Mouse (Mus musculus) MEL (cell line): ENCODE data around the gene Srprb. TPM values are rescaled to one million over a fixed set of nuclear protein-coding genes. Genes with fewer than 3 reads are reported as not detected.

Experiments
- DNase-seq: peaks from one replicate; pipeline ENCODE4 v3.0.0; 2011; ENCODE audit warnings: low read depth, low spot score
- H3K27ac ChIP-seq: 2 replicates; pipeline ENCODE4 v1.5.1; 2012; ENCODE audit warnings: low read depth, mild to moderate bottlenecking, control low read depth, low read length, moderate library complexity; ENCODE audit not compliant: control insufficient read depth
- H3K27me3 ChIP-seq, 2 experiments: fragments of 150-350 bp in 1 of 2; sonication (generic) in 1 of 2; 2 replicates each; pipeline ENCODE4 v1.6.1; 2012; ENCODE audit warnings: low read length in 2 of 2, mild to moderate bottlenecking in 2 of 2, improper control_type of control experiment in 1 of 2, moderate library complexity in 1 of 2; ENCODE audit not compliant: insufficient read depth in 2 of 2, control insufficient read depth in 1 of 2
- H3K36me3 ChIP-seq, 2 experiments: 2 replicates each; pipeline ENCODE4 v1.6.1; 2012 to 2014; ENCODE audit warnings: low read length in 2 of 2, improper control_type of control experiment in 1 of 2, inconsistent platforms in 1 of 2, mild to moderate bottlenecking in 1 of 2; ENCODE audit not compliant: insufficient read depth in 2 of 2, control insufficient read depth in 1 of 2
- H3K4me1 ChIP-seq, 2 experiments: fragments of 150-350 bp in 1 of 2; sonication (generic) in 1 of 2; 2 replicates each; pipeline ENCODE4 v1.6.1; 2012; ENCODE audit warnings: low read length in 2 of 2, improper control_type of control experiment in 1 of 2, mild to moderate bottlenecking in 1 of 2; ENCODE audit not compliant: insufficient read depth in 2 of 2, control insufficient read depth in 1 of 2
- H3K4me3 ChIP-seq, 2 experiments: fragments of 150-350 bp in 1 of 2; sonication (generic) in 1 of 2; 2 replicates each; pipeline ENCODE4 v1.5.1; 2012; ENCODE audit warnings: low read depth in 2 of 2, low read length in 2 of 2, mild to moderate bottlenecking in 2 of 2, moderate library complexity in 2 of 2, control low read depth in 1 of 2, improper control_type of control experiment in 1 of 2; ENCODE audit not compliant: control insufficient read depth in 1 of 2, insufficient read depth in 1 of 2
- H3K79me2 ChIP-seq: 2 replicates; pipeline ENCODE4 v1.6.1; 2012; ENCODE audit warnings: mild to moderate bottlenecking, low read length, moderate library complexity; ENCODE audit not compliant: control insufficient read depth, poor library complexity, insufficient read depth
- H3K9ac ChIP-seq: 2 replicates; pipeline ENCODE4 v1.6.1; 2012; ENCODE audit warnings: low read depth, mild to moderate bottlenecking, control low read depth, low read length, moderate library complexity; ENCODE audit not compliant: control insufficient read depth, poor library complexity, severe bottlenecking
- H3K9me3 ChIP-seq: fragments of 150-350 bp; sonication (generic); replicated peaks from 2 replicates; pipeline ENCODE4 v1.6.1; 2012; ENCODE audit warnings: mild to moderate bottlenecking, low read length, improper control_type of control experiment, moderate library complexity; ENCODE audit not compliant: insufficient read depth
- CTCF ChIP-seq, 3 experiments: IDR thresholded peaks in 2 of 3; conservative IDR thresholded peaks in 1 of 3; 2 replicates each; pipeline ENCODE4 v1.5.1; 2011 to 2012; ENCODE audit warnings: low read length in 3 of 3, low read depth in 2 of 3, mild to moderate bottlenecking in 2 of 3, improper control_type of control experiment in 1 of 3, inconsistent platforms in 1 of 3, mixed read lengths in 1 of 3, moderate library complexity in 1 of 3; ENCODE audit not compliant: control insufficient read depth in 1 of 3, insufficient read depth in 1 of 3, poor library complexity in 1 of 3, severe bottlenecking in 1 of 3
- ELF1 ChIP-seq: IDR thresholded peaks from 2 replicates; pipeline ENCODE4 v1.6.1; 2014; ENCODE audit warnings: low read depth, mild to moderate bottlenecking, inconsistent platforms, low read length, improper control_type of control experiment, moderate library complexity
- ETS1 ChIP-seq: IDR thresholded peaks from 2 replicates; pipeline ENCODE4 v1.6.1; 2012; ENCODE audit warnings: low read depth, mild to moderate bottlenecking, inconsistent platforms, low read length, improper control_type of control experiment, moderate library complexity
- HCFC1 ChIP-seq: IDR thresholded peaks from 2 replicates; pipeline ENCODE4 v1.6.1; 2012; ENCODE audit warnings: low read depth, mild to moderate bottlenecking, inconsistent platforms, low read length, improper control_type of control experiment, moderate library complexity
- KAT2A ChIP-seq: conservative IDR thresholded peaks from 2 replicates; pipeline ENCODE4 v1.6.1; 2012; ENCODE audit warnings: low read depth, low read length, improper control_type of control experiment, inconsistent platforms
- MAX ChIP-seq: IDR thresholded peaks from 2 replicates; pipeline ENCODE4 v1.6.1; 2011; ENCODE audit warnings: low read length, improper control_type of control experiment
- MXI1 ChIP-seq: IDR thresholded peaks from 2 replicates; pipeline ENCODE4 v1.6.1; 2011; ENCODE audit warnings: mild to moderate bottlenecking, low read depth, low read length, improper control_type of control experiment
- MYB ChIP-seq: IDR thresholded peaks from 2 replicates; pipeline ENCODE4 v1.6.1; 2011; ENCODE audit warnings: mild to moderate bottlenecking, low read depth, low read length, improper control_type of control experiment
- NRF1 ChIP-seq: IDR thresholded peaks from 2 replicates; pipeline ENCODE4 v1.6.1; 2014; ENCODE audit warnings: low read depth, mild to moderate bottlenecking, inconsistent platforms, low read length, improper control_type of control experiment, moderate library complexity; ENCODE audit not compliant: poor library complexity, insufficient read depth, severe bottlenecking
- POLR2A ChIP-seq, 2 experiments: IDR thresholded peaks; 2 replicates each; pipeline ENCODE4 v1.6.1; 2011 to 2012; ENCODE audit warnings: low read length in 2 of 2, mild to moderate bottlenecking in 2 of 2, control low read depth in 1 of 2, improper control_type of control experiment in 1 of 2, low read depth in 1 of 2, moderate library complexity in 1 of 2; ENCODE audit not compliant: control insufficient read depth in 1 of 2, insufficient read depth in 1 of 2, poor library complexity in 1 of 2
- POLR2AphosphoS2 ChIP-seq: IDR thresholded peaks from 2 replicates; pipeline ENCODE4 v1.6.1; 2011; ENCODE audit warnings: low read length, improper control_type of control experiment
- POLR2AphosphoS5 ChIP-seq: IDR thresholded peaks from 2 replicates; pipeline ENCODE4 v1.6.1; 2012; ENCODE audit warnings: low read depth, borderline replicate concordance, mild to moderate bottlenecking, inconsistent platforms, low read length, moderate library complexity, mixed read lengths
- RAD21 ChIP-seq: IDR thresholded peaks from 2 replicates; pipeline ENCODE4 v1.6.1; 2011; ENCODE audit warnings: mild to moderate bottlenecking, low read depth, low read length, improper control_type of control experiment
- RCOR1 ChIP-seq: IDR thresholded peaks from 2 replicates; pipeline ENCODE4 v1.6.1; 2012; ENCODE audit warnings: low read depth, mild to moderate bottlenecking, inconsistent platforms, low read length, improper control_type of control experiment
- SMC3 ChIP-seq: IDR thresholded peaks from 2 replicates; pipeline ENCODE4 v1.6.1; 2011; ENCODE audit warnings: low read depth, low read length, improper control_type of control experiment
- TBP ChIP-seq: IDR thresholded peaks from 2 replicates; pipeline ENCODE4 v1.8.0; 2011; ENCODE audit warnings: low read depth, low read length, improper control_type of control experiment
- TCF12 ChIP-seq: IDR thresholded peaks from 2 replicates; pipeline ENCODE4 v1.6.1; 2014; ENCODE audit warnings: low read depth, mild to moderate bottlenecking, inconsistent platforms, low read length, improper control_type of control experiment, moderate library complexity
- USF2 ChIP-seq, 2 experiments: IDR thresholded peaks; 2 replicates each; pipeline ENCODE4 v1.6.1; 2011 to 2012; ENCODE audit warnings: improper control_type of control experiment in 2 of 2, low read length in 2 of 2, borderline replicate concordance in 1 of 2, inconsistent platforms in 1 of 2, low read depth in 1 of 2, mild to moderate bottlenecking in 1 of 2; ENCODE audit not compliant: insufficient read depth in 1 of 2
- polyA plus RNA-seq, 2 experiments: library from polyadenylated mRNA; stranded (reverse) in 1 of 2; unstranded in 1 of 2; fragments of >175 nt in 1 of 2; fragments of >200 nt in 1 of 2; gene quantifications; 2 replicates each; pipeline versions ENCODE4 v1.2.1 to v1.2.4; 2012; ENCODE audit warnings: low replicate concordance in 2 of 2, low read depth in 1 of 2; ENCODE audit not compliant: insufficient read length in 2 of 2, insufficient read depth in 1 of 2, missing spikeins in 1 of 2
- total RNA-seq: library from RNA; depleted of rRNA; stranded (reverse); fragments of 300-350 nt; gene quantifications from 2 replicates; pipeline ENCODE4 v1.2.3, GENCODE M21; 2012

Srprb gene
- total and polyA plus RNA-seq, 3 experiments = 71.5 to 85.0 TPM; not detected in 1

- H3K79me2 ChIP-seq = no peaks in the 10 kb centered on the region
- H3K4me1 ChIP-seq = no peaks in the 10 kb centered on the region
- H3K9me3 ChIP-seq = no peaks in the 10 kb centered on the region
- H3K4me3 ChIP-seq = no peak overlapping the region
- no peak overlapping the region for H3K27ac ChIP-seq
- no peaks in the 10 kb centered on the region for H3K36me3 ChIP-seq
- H3K9ac ChIP-seq = no peak overlapping the region
- TF ChIP-seq RCOR1 (no peak), KAT2A (no peak), MAX (no peak), ELF1 (no peak), SMC3 (no peak), USF2 (IDR thresholded peaks at IDR 0.05; ENCODE audit: borderline replicate concordance in 1 of 2, insufficient read depth in 1 of 2, low read depth in 1 of 2, low read length in 2 of 2) (no peak), POLR2A (IDR thresholded peaks at IDR 0.05; ENCODE audit: control insufficient read depth in 1 of 2, insufficient read depth in 1 of 2, low read depth in 1 of 2, low read length in 2 of 2, poor library complexity in 1 of 2) (no peak), HCFC1 (no peak), TCF12 (no peak), NRF1 (no peak), RAD21 (no peak), MYB (no peak), TBP (no peak), POLR2AphosphoS2 (no peak), CTCF (IDR thresholded peaks at IDR 0.05 in 2 of 3, conservative IDR thresholded peaks at IDR 0.05 in 1 of 3; ENCODE audit: control insufficient read depth in 1 of 3, insufficient read depth in 1 of 3, low read depth in 2 of 3, low read length in 3 of 3, poor library complexity in 1 of 3, severe bottlenecking in 1 of 3) (no peak), POLR2AphosphoS5 (no peak), ETS1 (no peak), MXI1 (no peak)
- DNase-seq = no peak
- no peaks in the 10 kb centered on the region for H3K27me3 ChIP-seq
Measured at GRCm38 (mm10) chr9:103147103-103147502, 54.8 kb downstream of the Srprb start.

GRCm38 (mm10) chr9:103146703-103147102, 55.2 kb downstream of the Srprb start:
- H3K9me3 ChIP-seq = no peaks in the 10 kb centered on the region
- TF ChIP-seq HCFC1 (no peak), POLR2AphosphoS5 (no peak), POLR2A (IDR thresholded peaks at IDR 0.05; ENCODE audit: control insufficient read depth in 1 of 2, insufficient read depth in 1 of 2, low read depth in 1 of 2, low read length in 2 of 2, poor library complexity in 1 of 2) (no peak)
- H3K27me3 ChIP-seq = no peaks in the 10 kb centered on the region
- H3K27ac ChIP-seq = no peak overlapping the region
- no peaks in the 10 kb centered on the region for H3K36me3 ChIP-seq
- no peak overlapping the region for H3K9ac ChIP-seq
- H3K79me2 ChIP-seq = no peaks in the 10 kb centered on the region
- H3K4me1 ChIP-seq = no peaks in the 10 kb centered on the region
- no peak for DNase-seq
- no peak overlapping the region for H3K4me3 ChIP-seq
